Mouse (Mus musculus): ENCODE data around the gene Mxd3.

Mxd3 gene

GRCm38 (mm10) chr13:55332331-55332730 is 2.7 kb upstream of the Mxd3 start:
- DNase-seq (ENCODE audit: low spot score): no peak

- no peak for DNase-seq (ENCODE audit: low spot score)
Measured at GRCm38 (mm10) chr13:55330567-55331400, 1.2 kb upstream of the Mxd3 start.

GRCm38 (mm10) chr13:55329109-55329682 is 427 bp downstream of the Mxd3 start:
- DNase-seq (ENCODE audit: low spot score): peak; percentile 61

- DNase-seq (ENCODE audit: low spot score): no peak
Measured at GRCm38 (mm10) chr13:55328641-55329040, 982 bp downstream of the Mxd3 start.

GRCm38 (mm10) chr13:55328171-55328570 is 1.5 kb downstream of the Mxd3 start:
- no peak for DNase-seq (ENCODE audit: low spot score)

- peak; percentile 81 for DNase-seq (ENCODE audit: low spot score)
Measured at GRCm38 (mm10) chr13:55327633-55328032, 2.0 kb downstream of the Mxd3 start.

GRCm38 (mm10) chr13:55327169-55327568 is 2.5 kb downstream of the Mxd3 start:
- DNase-seq (ENCODE audit: low spot score): no peak

- no peak for DNase-seq (ENCODE audit: low spot score)
Measured at GRCm38 (mm10) chr13:55325596-55325995, 4.0 kb downstream of the Mxd3 start.

GRCm38 (mm10) chr13:55322130-55322825 is 7.3 kb downstream of the Mxd3 start:
- DNase-seq (ENCODE audit: low spot score): no peak

GRCm38 (mm10) chr13:55321434-55322129 is 8.0 kb downstream of the Mxd3 start, which contains the start of gene Rab24:
TSS of gene Rab24 (minus strand) at chr13:55321946.
- peak; percentile 87 for DNase-seq (ENCODE audit: low spot score)

- DNase-seq (ENCODE audit: low spot score): no peak
Measured at GRCm38 (mm10) chr13:55319931-55320533, 9.6 kb downstream of the Mxd3 start, which contains the start of gene Prelid1. TSS of gene Prelid1 (plus strand) at chr13:55320500.

- DNase-seq (ENCODE audit: low spot score): no peak
Measured at GRCm38 (mm10) chr13:55318351-55318750, 11.3 kb downstream of the Mxd3 start.

GRCm38 (mm10) chr13:55314891-55315412 is 14.7 kb downstream of the Mxd3 start:
- DNase-seq (ENCODE audit: low spot score): no peak

- DNase-seq (ENCODE audit: low spot score): no peak
Measured at GRCm38 (mm10) chr13:55313051-55313450, 16.6 kb downstream of the Mxd3 start.

- no peak for DNase-seq (ENCODE audit: low spot score)
Measured at GRCm38 (mm10) chr13:55312028-55312630, 17.5 kb downstream of the Mxd3 start.

GRCm38 (mm10) chr13:55300913-55301312 is 28.7 kb downstream of the Mxd3 start:
- DNase-seq (ENCODE audit: low spot score): no peak

- DNase-seq (ENCODE audit: low spot score): no peak
Measured at GRCm38 (mm10) chr13:55296760-55297159, 32.9 kb downstream of the Mxd3 start.

GRCm38 (mm10) chr13:55288854-55289253 is 40.8 kb downstream of the Mxd3 start:
- no peak for DNase-seq (ENCODE audit: low spot score)

- DNase-seq (ENCODE audit: low spot score): no peak
Measured at GRCm38 (mm10) chr13:55277646-55278045, 52.0 kb downstream of the Mxd3 start.

GRCm38 (mm10) chr13:55277203-55277602 is 52.4 kb downstream of the Mxd3 start:
- no peak for DNase-seq (ENCODE audit: low spot score)

Data from ovary, postnatal 36 days (tissue).